Mouse (Mus musculus) kidney, postnatal 0 days (tissue): ENCODE measurements around the gene Camk2d. TPM values are rescaled to one million over a fixed set of nuclear protein-coding genes. Genes with fewer than 3 reads are reported as not detected.

Experiments used
- ATAC-seq: fragments of 200-750 bp; cut with Nextera tagmentation; replicated peaks from 2 replicates; pipeline ENCODE4 v1.8.0; 2017; ENCODE audit warnings: low read depth, moderate number of reproducible peaks, moderate TSS enrichment, moderate library complexity; ENCODE audit not compliant: low FRiP score
- DNase-seq: peaks from one replicate; pipeline ENCODE4 v3.0.0-alpha.2; 2016; ENCODE audit warnings: low spot score
- H3K27ac ChIP-seq: fragments of 300-500 bp; sonication (generic); 2 replicates; pipeline ENCODE4 v1.5.1; 2014; ENCODE audit warnings: mild to moderate bottlenecking
- H3K27me3 ChIP-seq: fragments of 300-500 bp; sonication (generic); 2 replicates; pipeline ENCODE4 v1.6.1; 2014; ENCODE audit warnings: low read length, mixed read lengths; ENCODE audit not compliant: insufficient read depth
- H3K36me3 ChIP-seq: fragments of 300-500 bp; sonication (generic); 2 replicates; pipeline ENCODE4 v1.6.1; 2014; ENCODE audit warnings: low read length, mixed read lengths; ENCODE audit not compliant: insufficient read depth
- H3K4me1 ChIP-seq: fragments of 300-500 bp; sonication (generic); replicated peaks from 2 replicates; pipeline ENCODE4 v1.6.1; 2014; ENCODE audit warnings: antibody characterized with exemption, low read length, mixed read lengths; ENCODE audit not compliant: insufficient read depth
- H3K4me2 ChIP-seq: fragments of 300-500 bp; sonication (generic); 2 replicates; pipeline ENCODE4 v1.6.1; 2014; ENCODE audit warnings: mild to moderate bottlenecking, low read length, moderate library complexity, mixed read lengths
- H3K4me3 ChIP-seq: fragments of 300-500 bp; sonication (generic); replicated peaks from 2 replicates; pipeline ENCODE4 v1.5.1; 2014; ENCODE audit warnings: low read depth, low read length
- H3K9ac ChIP-seq: fragments of 300-500 bp; sonication (generic); 2 replicates; pipeline ENCODE4 v1.6.1; 2014; ENCODE audit warnings: low read depth, low read length
- H3K9me3 ChIP-seq: fragments of 300-500 bp; sonication (generic); replicated peaks from 2 replicates; pipeline ENCODE4 v1.6.1; 2016; ENCODE audit warnings: low read length, inconsistent platforms, mixed read lengths
- CTCF ChIP-seq: IDR thresholded peaks from 2 replicates; pipeline ENCODE4 v1.5.1; 2016; ENCODE audit warnings: antibody characterized with exemption, low read depth, mild to moderate bottlenecking, moderate library complexity
- WGBS: fragments of 180-500 bp; shearing (Covaris S2); extraction: QIAGEN DNeasy Blood & Tissue Kit; methylation state at CpG from one replicate; pipeline ENCODE4 v1.1.7; 2014; 5-methylcytosine and 5-hydroxymethylcytosine counted together
- polyA plus RNA-seq: library from polyadenylated mRNA; unstranded; fragments of >200 nt; fragmentation: Nextera tagmentation; extraction: Ambion mirVana; gene quantifications from 2 replicates; pipeline ENCODE4 v1.2.1, GENCODE M21; 2015

The Camk2d gene
- polyA plus RNA-seq, 1 experiment from 2014 or later = 28.3 TPM

DNA sequence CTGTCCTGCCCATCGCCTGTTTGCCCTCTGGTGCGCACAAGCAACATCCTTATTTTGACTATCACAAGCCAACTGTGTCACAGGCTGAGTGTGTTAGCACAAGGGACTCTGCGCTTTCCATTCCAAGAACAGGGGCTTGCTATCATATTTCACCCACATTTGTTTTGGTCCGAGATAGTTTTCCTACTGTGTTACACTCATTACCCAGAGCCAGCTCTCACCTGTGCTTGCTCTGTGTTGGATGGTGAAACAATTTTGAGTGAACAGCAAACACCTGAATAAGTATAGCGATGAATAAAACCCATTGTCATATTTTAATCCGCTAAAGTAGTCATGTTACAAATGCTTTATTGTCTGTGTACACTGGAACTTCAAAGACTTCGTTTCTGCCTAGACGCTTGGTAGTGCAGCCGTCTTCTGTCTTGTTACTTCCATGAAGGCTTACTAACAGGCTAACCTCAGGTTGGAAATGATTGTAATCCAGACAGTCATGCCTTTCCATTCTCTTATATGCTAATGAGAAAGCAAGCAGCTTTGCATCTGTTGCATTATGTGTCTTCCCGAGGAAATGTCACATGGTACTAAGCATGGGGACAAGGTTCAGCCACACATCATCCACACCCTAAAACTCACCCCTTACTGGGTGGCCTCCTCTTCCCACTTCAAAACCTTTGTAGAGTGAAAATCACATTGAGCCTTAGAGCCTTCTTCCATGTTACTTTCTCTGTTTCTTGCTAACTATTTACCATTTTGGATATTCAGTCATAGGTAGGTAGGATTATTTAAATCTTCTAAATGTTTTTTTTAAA lies 44.5 kb downstream of the Camk2d start:
- 69% methylated on average over 10 of the region's 10 CpGs for WGBS
- no peak overlapping the region for H3K27ac ChIP-seq
- no peak overlapping the region for H3K9ac ChIP-seq
- H3K4me3 ChIP-seq = no peak overlapping the region
- DNase-seq = no peak
- no peak for TF ChIP-seq CTCF
- ATAC-seq = no peak
- H3K4me2 ChIP-seq = no peak overlapping the region
- H3K27me3 ChIP-seq = no peaks in the 10 kb centered on the region
- H3K4me1 ChIP-seq = peaks cover 4% of the 10 kb centered on the region; the same call in 1 of the 2 replicates
- H3K36me3 ChIP-seq = no peaks in the 10 kb centered on the region
- no peaks in the 10 kb centered on the region for H3K9me3 ChIP-seq

DNA sequence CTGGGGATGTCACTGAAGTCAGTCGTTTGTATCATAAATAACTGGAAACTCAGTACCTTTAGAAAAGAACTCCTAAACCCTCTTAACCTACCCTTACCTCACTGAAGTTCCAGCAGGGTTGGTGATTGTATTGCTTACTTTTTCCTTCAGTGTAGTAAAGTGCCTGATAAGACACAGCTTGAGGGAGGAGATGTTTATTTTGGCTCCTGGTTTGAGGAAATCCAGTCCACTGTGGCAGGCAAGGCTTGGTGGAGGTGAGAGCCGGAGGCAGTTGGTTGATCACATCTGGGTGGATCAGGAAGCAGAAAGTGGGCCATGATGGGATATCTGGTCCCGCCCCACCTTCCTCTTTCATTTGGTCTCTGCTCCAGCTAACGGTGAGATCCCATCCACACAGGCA lies 45.3 kb downstream of the Camk2d start:
- no peaks in the 10 kb centered on the region for H3K9me3 ChIP-seq
- TF ChIP-seq CTCF = no peak
- H3K4me1 ChIP-seq = peaks cover 4% of the 10 kb centered on the region; the same call in 1 of the 2 replicates
- H3K36me3 ChIP-seq = no peaks in the 10 kb centered on the region
- ATAC-seq = no peak
- no peak overlapping the region for H3K4me3 ChIP-seq
- H3K27ac ChIP-seq = no peak overlapping the region
- H3K9ac ChIP-seq = no peak overlapping the region
- no peak overlapping the region for H3K4me2 ChIP-seq
- no peaks in the 10 kb centered on the region for H3K27me3 ChIP-seq
- DNase-seq = no peak
- WGBS = 76% methylated on average over 4 of the region's 4 CpGs

DNA sequence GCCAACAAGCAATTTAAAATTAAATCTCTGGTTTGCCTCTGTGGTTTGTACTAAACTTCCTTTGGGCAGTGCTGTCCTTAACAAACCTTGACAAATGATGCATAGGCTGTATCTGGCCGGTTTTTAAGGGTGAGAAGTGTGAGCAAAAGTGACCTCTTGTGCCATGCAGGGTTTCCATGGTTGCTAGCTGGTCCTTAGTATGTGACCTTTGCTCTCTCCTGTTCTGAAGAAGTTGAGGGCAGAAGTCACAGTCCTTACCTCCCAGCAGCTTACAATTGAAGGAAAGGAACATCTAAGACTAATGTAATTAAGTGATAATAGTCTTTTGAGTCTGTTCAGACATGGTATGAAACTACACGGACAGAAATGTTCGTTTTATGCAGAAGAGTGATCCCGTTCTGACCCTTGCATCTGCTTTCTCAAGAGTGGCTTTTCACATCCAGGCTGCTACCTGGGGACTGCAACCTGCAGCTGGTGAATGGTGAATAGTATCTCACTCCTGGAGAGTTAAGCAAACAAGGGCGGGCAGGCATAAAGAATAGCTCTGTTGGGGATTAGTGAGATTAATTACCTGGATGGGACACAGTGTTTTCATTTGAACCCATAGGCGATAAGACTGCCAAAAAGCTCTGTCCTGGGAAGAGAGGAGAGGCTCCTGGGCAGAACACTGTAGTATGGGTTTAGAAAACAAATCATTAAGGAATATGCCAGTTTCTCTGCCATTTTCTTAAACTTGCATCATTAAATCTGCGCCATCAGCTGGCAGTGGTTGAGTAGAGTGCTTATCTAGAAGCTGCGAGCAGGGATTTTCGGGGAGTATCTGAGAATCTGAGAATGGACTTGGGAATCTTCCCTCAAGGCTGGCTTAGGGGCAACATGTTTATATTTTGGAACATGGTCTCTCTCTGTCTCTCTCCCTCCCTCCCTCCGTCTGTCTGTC lies 47.2 kb downstream of the Camk2d start:
- Histone ChIP-seq H3K27me3 (no peaks in the 10 kb centered on the region), H3K4me1 (peaks cover 4% of the 10 kb centered on the region; the same call in 1 of the 2 replicates), H3K4me2 (no peak overlapping the region), H3K36me3 (no peaks in the 10 kb centered on the region), H3K9ac (no peak overlapping the region), H3K4me3 (no peak overlapping the region), H3K9me3 (no peaks in the 10 kb centered on the region), H3K27ac (no peak overlapping the region)
- DNase-seq (no peak), ATAC-seq (no peak)
- TF ChIP-seq CTCF = no peak
- 37% methylated on average over 10 of the region's 10 CpGs for WGBS

DNA sequence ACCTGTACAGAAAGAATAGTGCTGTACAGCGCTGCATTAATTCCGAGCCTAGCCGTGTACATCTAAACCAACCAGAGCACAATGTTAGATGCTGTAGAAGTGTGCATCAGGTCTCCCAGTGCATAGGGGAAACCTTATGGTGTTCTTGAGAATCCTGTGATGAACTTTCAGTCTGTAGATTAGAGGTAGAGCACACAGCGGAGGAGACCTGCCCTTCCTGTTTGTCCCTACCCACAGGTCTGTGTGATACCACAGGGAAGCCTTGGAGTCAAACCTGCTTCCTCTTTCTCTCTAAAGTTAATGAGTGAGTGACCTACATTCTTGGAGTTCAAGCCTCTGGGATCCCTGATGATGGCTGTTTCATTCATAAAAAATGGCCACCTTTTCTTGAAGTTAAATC lies 54.2 kb downstream of the Camk2d start:
- H3K9me3 ChIP-seq = no peaks in the 10 kb centered on the region
- WGBS = 95% methylated on average over 4 of the region's 4 CpGs
- no peaks in the 10 kb centered on the region for H3K27me3 ChIP-seq
- H3K4me1 ChIP-seq = no peaks in the 10 kb centered on the region
- H3K27ac ChIP-seq = no peak overlapping the region
- no peak overlapping the region for H3K4me3 ChIP-seq
- H3K4me2 ChIP-seq = no peak overlapping the region
- no peaks in the 10 kb centered on the region for H3K36me3 ChIP-seq
- ATAC-seq = no peak
- no peak overlapping the region for H3K9ac ChIP-seq
- no peak for TF ChIP-seq CTCF
- no peak for DNase-seq

DNA sequence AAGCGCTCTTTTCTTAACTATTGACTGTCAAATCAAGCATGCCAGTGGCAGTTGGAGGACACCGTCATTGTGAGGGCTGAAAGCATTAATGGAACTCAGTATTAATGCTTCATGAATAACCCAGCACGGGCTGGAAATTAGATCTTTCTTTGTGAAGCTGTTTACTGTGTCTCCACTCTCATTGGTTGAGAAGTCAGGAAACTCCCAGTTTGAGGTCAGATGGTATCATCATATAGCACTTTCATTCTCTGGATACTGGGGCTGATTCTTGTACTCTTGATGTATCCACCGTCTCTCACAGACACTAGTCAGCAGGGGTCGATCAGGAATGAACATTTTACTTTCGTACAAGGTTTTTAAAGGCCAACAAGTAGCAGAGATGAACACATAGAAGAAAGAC lies 54.6 kb downstream of the Camk2d start:
- Histone ChIP-seq H3K4me2 (no peak overlapping the region), H3K9ac (no peak overlapping the region), H3K27ac (no peak overlapping the region), H3K9me3 (no peaks in the 10 kb centered on the region), H3K27me3 (no peaks in the 10 kb centered on the region), H3K4me1 (no peaks in the 10 kb centered on the region), H3K4me3 (no peak overlapping the region), H3K36me3 (no peaks in the 10 kb centered on the region)
- DNase-seq (no peak), ATAC-seq (no peak)
- no peak for TF ChIP-seq CTCF
- WGBS = 87% methylated on average over 6 of the region's 6 CpGs

DNA sequence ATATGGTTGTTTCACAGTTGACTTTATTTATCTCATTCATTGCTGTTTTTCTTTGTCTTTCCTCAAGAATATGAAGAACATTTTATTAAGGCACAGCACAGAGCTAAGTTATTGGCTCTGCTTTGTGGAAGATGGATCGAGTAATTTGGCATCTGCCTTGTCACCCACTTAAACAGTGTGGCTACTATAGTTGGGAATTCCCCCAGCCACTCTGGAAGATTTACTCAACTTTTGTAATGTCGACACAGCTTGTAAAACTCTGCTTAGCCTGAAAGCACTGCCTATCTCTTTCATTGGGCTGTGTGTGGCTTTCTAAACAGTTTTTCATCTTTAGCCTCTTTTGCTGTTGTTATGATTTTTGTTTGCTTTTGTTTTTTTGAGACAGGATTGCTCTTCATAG lies 56.3 kb downstream of the Camk2d start:
- TF ChIP-seq CTCF = no peak
- no peaks in the 10 kb centered on the region for H3K36me3 ChIP-seq
- no peaks in the 10 kb centered on the region for H3K4me1 ChIP-seq
- H3K9ac ChIP-seq = no peak overlapping the region
- H3K4me3 ChIP-seq = no peak overlapping the region
- H3K27me3 ChIP-seq = no peaks in the 10 kb centered on the region
- H3K9me3 ChIP-seq = no peaks in the 10 kb centered on the region
- no peak for ATAC-seq
- WGBS = 58% methylated on average over 2 of the region's 2 CpGs
- no peak overlapping the region for H3K27ac ChIP-seq
- no peak overlapping the region for H3K4me2 ChIP-seq
- no peak for DNase-seq
